Mouse (Mus musculus) ovary, postnatal 10 days (tissue): ENCODE data around the gene Gm10073.
"Not testable (repeated sequence)": the region's sequence is repeated elsewhere in the genome, so short reads cannot be mapped to it uniquely, and the experiment has no call there.

Experiments used
- DNase-seq: peaks from one replicate; pipeline ENCODE4 v3.0.0; 2022; ENCODE audit warnings: low spot score

The Gm10073 gene

DNA sequence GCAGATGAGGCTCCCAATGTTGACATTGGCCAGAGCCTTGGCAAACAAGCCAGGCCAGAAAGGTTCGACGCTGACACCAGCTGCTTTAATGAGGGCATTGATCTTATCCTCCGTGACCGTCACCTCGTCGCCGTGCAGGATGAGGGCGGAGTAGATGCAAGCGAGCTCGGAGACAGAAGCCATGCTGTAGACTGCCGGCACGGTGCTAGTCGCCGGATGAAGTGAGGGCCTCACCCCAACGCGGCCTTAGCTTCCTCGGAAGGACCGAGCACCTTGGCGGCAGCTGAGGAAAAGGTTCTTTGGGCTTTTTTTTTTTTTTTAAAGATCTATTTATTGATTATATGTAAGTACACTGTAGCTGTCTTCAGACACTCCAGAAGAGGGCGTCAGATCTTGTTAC lies at the start of gene Gm10073:
Gene Gm10073 (minus strand): TSS at position 294 of the 400 bp plus-strand sequence.
- DNase-seq, result not testable (repeated sequence)

DNA sequence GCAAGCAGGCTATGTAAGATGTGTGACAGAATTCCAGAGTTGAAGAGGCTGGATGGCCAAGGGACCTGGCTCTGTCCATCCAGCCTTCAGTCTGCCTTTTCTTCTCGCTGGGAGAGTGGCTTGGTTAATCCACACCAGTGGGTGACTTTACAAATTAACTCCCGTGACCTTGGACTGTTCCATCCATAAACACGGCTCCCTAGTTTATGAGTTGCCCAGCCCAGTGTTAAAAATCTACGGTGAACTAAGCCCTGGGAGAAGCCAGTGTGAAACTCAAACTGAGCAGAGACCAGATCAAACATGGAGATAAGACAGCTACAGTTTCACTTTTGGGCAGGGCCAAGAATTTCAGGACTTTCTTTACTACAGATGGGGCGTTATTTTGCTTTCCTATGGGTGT lies 49.8 kb upstream of the Gm10073 start:
- DNase-seq, result no peak

- DNase-seq, result no peak
Measured at GRCm38 (mm10) chr8:106620488-106620887, 47.2 kb upstream of the Gm10073 start.

- no peak for DNase-seq
Measured at GRCm38 (mm10) chr8:106619549-106620245, 46.4 kb upstream of the Gm10073 start.

DNA sequence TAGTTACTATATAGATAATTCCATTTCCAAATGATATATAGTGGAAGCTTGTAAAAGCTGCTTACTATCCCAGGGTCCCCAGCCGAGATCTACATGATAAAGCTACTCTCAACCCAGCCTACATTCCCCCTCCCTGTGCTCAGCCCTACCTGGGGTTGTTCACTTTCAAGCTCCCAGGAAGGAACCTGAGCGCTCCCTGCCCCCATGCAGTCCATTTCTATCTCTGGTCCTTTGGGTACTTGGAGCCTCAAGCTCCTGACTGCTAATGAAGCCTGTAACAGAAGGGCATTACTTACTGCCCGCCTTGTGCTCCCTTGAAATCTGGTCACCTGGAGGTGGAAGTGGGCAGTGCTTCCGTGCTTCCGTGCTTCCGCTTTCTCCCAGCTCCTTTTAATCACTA lies 45.1 kb upstream of the Gm10073 start:
- DNase-seq, result no peak

DNA sequence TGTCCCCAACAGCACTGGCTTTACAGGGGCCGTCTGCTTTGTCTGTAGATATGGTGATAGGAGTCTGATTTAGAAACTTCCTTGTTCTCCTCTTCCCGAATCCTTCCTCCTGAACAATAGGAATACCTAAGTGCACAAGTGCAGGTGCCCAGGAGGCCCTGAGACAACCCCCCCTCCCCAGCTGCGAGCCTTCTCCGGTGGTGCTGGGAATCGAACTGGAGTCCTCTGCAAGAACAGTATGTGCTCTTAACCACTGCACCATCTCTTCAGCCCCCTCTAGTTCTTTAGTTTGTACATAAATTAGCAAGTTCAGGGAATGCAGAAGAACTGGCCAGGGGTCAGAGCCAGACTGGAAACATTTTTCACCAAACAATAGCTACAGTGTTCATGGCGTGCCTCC lies 44.6 kb upstream of the Gm10073 start:
- DNase-seq, result no peak

- no peak for DNase-seq
Measured at GRCm38 (mm10) chr8:106617196-106617595, 43.9 kb upstream of the Gm10073 start.

GRCm38 (mm10) chr8:106616679-106617078 lies 43.4 kb upstream of the Gm10073 start:
- no peak for DNase-seq

DNA sequence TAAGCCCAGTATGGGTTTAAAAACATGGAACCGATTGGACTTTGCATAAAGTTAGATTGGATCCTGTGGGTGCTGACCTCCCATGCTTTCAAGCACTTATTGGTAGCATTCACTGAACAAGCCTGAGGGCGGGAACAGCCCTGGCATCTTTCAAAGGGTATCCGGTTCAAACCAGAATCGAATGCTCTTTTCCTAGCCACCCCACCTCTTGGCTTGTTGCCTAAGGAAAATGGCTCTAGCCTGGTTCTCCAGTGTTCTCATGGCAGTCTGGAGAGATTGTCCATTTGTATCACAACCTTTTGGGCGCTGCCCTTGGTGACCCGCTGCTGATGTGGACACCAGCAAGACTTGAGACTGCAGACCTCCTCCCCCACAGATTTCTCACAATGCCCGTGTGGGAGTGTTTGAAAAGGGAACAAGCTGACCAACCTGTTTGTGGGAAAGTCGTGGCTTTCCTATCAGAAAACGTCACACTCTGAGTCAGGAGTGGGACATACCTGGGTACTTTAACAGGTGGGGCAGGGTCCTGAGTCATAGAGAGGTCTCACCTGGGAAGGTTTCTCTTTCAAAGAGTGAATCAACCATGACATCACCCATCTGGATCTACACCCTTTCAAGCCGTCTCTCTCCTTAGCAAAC lies 42.5 kb upstream of the Gm10073 start:
- no peak for DNase-seq

- no peak for DNase-seq
Measured at GRCm38 (mm10) chr8:106614704-106615103, 41.4 kb upstream of the Gm10073 start.

- no peak for DNase-seq
Measured at GRCm38 (mm10) chr8:106612047-106612446, 38.8 kb upstream of the Gm10073 start.

- DNase-seq, result no peak
Measured at GRCm38 (mm10) chr8:106610958-106611640, 37.8 kb upstream of the Gm10073 start.

GRCm38 (mm10) chr8:106609076-106609903 lies 36.0 kb upstream of the Gm10073 start:
- no peak for DNase-seq

DNA sequence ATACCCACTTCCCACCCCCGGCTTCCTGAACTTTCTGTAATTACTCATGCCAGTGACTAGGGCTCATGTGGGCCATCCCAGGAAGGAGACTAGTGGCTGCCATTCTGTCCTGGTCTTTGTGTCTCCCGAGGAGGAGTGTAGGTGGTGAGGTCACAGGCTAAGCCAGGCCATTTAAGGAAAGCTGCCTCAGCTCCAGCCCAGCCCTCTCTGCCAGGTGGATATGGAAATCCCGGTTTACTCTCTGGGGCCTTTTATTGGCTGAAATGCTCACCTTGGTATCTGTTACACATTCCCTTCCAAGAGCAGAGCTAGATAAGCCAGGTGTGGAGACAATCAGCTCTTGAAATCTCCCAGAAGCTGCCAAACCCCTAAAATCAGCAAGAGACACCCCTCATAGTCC lies 35.2 kb upstream of the Gm10073 start:
- no peak for DNase-seq

GRCm38 (mm10) chr8:106607783-106608182 lies 34.5 kb upstream of the Gm10073 start:
- DNase-seq, result not testable (repeated sequence)

DNA sequence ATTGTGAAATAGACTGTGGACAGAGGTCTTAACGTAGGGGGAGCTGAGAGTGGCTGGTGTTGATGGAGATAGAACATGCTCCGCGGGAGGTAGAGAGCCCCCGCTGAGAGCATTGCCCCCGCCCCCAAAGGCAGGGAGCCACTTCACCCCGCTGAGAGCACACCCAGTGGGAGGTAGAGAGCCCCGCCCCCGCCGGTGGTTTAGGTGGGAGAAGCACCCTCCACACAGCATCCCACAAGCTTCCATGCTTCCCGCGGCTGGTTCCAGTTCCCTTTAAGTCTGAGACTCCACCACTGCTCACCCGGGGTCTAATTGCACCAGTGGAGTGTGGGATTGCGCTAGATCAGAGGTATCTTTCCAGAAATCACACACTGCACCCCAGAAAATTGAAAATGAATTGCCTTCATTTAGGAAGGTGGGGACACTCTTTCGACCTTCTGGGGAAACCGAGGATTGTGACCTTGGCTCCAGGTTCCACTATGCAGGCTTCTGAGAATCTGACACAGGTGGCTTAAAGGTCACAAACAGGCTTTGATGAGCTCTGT lies 33.4 kb upstream of the Gm10073 start:
- DNase-seq, result no peak

DNA sequence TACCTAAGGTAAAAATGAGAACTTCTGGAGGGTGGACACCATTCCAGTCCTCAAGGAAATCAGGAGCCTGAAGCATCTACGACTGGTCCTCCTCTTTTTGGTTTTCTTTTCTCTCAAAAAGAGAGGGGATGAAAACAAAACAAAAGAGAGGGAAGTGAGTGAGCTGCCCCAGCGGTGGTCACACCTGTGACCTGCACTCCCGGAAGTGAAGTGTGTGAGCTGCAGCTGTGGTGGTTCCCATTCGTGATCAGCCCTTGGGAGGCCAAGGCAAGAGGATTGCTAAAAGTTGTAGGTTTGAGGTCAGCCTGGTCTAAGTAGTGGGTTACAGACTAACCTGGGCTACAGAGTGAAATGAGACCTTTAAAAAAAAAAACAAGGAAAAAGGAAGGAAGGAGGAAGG lies 32.9 kb upstream of the Gm10073 start:
- no peak for DNase-seq

DNA sequence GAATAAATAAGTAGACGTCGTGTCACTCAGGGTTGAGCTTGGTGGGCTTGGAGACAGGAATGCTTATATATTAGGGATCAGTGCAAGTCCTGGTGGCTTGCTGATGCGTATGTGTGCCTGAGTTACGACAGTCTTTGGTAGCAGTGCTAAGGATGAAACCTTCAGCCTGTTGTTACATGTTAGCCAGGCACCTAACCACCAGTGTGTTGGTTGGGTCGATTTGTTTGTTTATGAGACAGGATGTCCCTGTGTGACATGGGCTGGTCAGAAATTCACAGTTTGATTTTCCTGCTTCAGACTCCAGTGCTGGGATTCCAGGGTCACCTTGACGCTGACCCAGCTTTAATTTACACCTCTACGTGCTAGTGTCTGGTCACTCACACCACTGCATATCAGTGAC lies 32.4 kb upstream of the Gm10073 start:
- DNase-seq, result no peak

DNA sequence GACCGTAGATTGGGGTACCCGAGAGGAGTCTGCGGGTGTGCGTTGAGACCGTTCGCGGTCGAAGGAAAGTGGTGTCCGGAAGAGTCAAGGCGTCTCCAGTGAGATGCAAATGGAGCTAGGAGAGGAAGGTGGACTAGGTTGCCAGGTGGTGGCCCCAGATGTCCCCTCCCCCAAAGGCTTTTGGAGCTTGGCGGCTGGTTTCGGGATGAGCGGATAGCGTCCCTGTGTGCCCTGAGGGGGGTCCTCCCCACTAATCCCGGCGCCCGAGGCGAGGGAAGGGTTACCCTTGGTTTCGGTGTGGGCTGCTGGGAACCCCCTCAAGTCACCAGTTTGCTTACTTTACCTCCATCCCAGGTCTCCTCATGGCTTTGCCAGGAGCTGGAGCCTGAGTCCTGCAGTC lies 30.7 kb upstream of the Gm10073 start:
- DNase-seq, result no peak

DNA sequence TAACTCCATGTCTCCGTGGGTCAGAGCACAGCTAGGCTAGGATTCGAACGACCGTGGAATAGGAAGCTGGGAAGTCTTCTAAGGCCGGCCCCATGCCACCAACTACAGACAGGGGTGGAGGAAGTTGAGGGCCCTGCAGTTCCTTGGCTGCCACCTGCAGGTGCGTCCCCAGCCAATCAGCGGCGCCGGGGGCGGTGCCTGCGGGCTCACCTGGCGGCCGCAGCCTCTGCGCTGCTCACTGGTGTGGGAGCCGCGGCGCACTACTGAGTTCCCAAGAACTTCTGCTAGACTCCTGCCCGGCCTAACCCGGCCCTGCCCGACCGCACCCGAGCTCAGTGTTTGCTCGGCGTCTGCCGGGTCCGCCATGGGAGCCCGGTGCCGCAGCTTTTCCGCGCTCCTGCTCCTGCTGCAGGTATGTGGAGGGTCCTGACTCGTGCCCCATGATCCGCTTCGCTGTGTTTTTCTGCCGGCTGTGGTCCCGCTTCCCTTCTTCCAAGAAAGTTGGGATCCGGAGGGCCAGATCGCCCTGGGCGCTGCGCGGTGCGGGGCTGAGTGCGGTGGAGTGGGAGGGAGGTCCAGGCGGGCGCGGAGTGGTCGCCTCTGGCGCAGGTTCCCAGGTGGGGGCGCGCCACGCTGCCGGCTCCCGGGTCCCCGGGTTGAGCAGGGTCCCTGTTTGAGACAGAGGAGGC lies 30.0 kb upstream of the Gm10073 start, which contains the start of gene Cdh1:
Gene Cdh1 (plus strand): TSS at position 221 of the 689 bp plus-strand sequence.
- peak; percentile 46 for DNase-seq

DNA sequence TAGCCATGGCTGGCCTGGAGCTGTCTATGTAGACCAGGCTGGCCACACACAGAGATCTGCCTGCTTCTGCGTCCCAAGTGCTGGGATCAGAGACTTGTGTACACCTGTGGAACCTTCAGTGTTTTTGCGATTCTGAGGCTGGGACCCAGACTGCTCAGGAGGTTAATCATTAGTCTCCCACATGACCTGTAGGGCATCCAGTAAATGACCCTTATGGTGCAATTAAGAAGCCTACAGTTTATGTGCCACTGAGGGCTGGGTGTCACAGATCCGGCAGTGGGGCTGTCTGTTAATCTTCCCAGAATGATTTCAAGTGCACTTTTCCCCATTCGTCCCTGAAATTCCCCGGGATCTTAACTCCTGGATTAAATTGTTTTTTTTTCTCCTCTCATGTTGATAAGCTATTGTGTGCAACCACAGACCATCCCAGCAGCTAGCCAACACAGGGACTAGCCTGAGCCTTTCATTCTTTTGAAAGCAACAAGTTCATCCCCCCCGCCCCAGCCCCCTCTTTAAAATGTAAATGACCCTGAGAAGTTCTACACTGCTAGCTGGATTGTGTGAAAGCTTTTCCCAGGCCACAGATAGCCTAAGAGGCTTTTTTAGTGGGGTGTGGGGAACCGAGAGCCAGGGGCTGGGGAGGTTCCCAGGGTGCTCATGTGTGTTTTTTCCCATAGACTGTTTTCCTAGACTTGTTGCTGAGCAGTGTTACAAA lies 26.2 kb upstream of the Gm10073 start:
- no peak for DNase-seq
